Mouse (Mus musculus) neural tube, embryonic 14.5 days (tissue): ENCODE results near the gene Ms4a15. TPM values are rescaled to one million over a fixed set of nuclear protein-coding genes. Genes with fewer than 3 reads are reported as not detected.

ENCODE experiments used
- ATAC-seq: fragments of 200-750 bp; cut with Nextera tagmentation; 2 replicates; pipeline ENCODE4 v1.8.0; 2017; ENCODE audit warnings: low read depth, mild to moderate bottlenecking, moderate TSS enrichment, moderate library complexity
- H3K27ac ChIP-seq: fragments of 300-500 bp; sonication (generic); 2 replicates; pipeline ENCODE4 v1.5.1; 2014; ENCODE audit warnings: low read depth, mild to moderate bottlenecking, control low read depth, low read length, moderate library complexity, mixed read lengths
- H3K27me3 ChIP-seq: fragments of 300-500 bp; sonication (generic); 2 replicates; pipeline ENCODE4 v1.6.1; 2014; ENCODE audit warnings: low read length; ENCODE audit not compliant: control insufficient read depth, insufficient read depth
- H3K36me3 ChIP-seq: fragments of 300-500 bp; sonication (generic); 2 replicates; pipeline ENCODE4 v1.6.1; 2014; ENCODE audit warnings: low read length, mixed read lengths; ENCODE audit not compliant: control insufficient read depth, insufficient read depth
- H3K4me1 ChIP-seq: fragments of 300-500 bp; sonication (generic); 2 replicates; pipeline ENCODE4 v1.6.1; 2014; ENCODE audit warnings: low read length; ENCODE audit not compliant: control insufficient read depth, insufficient read depth
- H3K4me2 ChIP-seq: fragments of 300-500 bp; sonication (generic); 2 replicates; pipeline ENCODE4 v1.6.1; 2014; ENCODE audit warnings: mild to moderate bottlenecking, low read depth, low read length, control low read depth
- H3K4me3 ChIP-seq: fragments of 300-500 bp; sonication (generic); 2 replicates; pipeline ENCODE4 v1.5.1; 2014; ENCODE audit warnings: low read depth, low read length, control low read depth, mixed read lengths
- H3K9ac ChIP-seq: fragments of 300-500 bp; sonication (generic); replicated peaks from 2 replicates; pipeline ENCODE4 v1.6.1; 2014; ENCODE audit warnings: low read depth, mild to moderate bottlenecking, control low read depth, low read length, mixed read lengths
- H3K9me3 ChIP-seq: fragments of 300-500 bp; sonication (generic); 2 replicates; pipeline ENCODE4 v1.6.1; 2016; ENCODE audit warnings: low read length; ENCODE audit not compliant: control insufficient read depth
- WGBS: fragments of 180-500 bp; shearing (Covaris S2); extraction: QIAGEN DNeasy Blood & Tissue Kit; methylation state at CpG from one replicate; pipeline ENCODE4 v1.1.7; 2014; 5-methylcytosine and 5-hydroxymethylcytosine counted together
- polyA plus RNA-seq: library from polyadenylated mRNA; unstranded; fragments of >200 nt; fragmentation: Nextera tagmentation; extraction: Ambion mirVana; gene quantifications from 2 replicates; pipeline ENCODE4 v1.2.1, GENCODE M21; 2014

Gene Ms4a15
- polyA plus RNA-seq, 1 experiment from 2014 or later = not detected

GRCm38 (mm10) chr19:10936077-10936476 is 57.0 kb downstream of the Ms4a15 start:
- H3K9me3 ChIP-seq = no peaks in the 10 kb centered on the region
- WGBS = 88% methylated on average over 5 of the region's 5 CpGs
- H3K9ac ChIP-seq = no peak overlapping the region
- ATAC-seq = no peak
- no peak overlapping the region for H3K27ac ChIP-seq
- H3K4me2 ChIP-seq = no peak overlapping the region
- no peak overlapping the region for H3K4me3 ChIP-seq
- H3K4me1 ChIP-seq = peaks cover 7% of the 10 kb centered on the region
- H3K27me3 ChIP-seq = no peaks in the 10 kb centered on the region
- no peaks in the 10 kb centered on the region for H3K36me3 ChIP-seq

GRCm38 (mm10) chr19:10935029-10935428 is 58.0 kb downstream of the Ms4a15 start:
- Histone ChIP-seq H3K9me3 (no peaks in the 10 kb centered on the region), H3K27ac (no peak overlapping the region), H3K4me3 (no peak overlapping the region), H3K9ac (no peak overlapping the region), H3K4me2 (no peak overlapping the region), H3K36me3 (no peaks in the 10 kb centered on the region), H3K27me3 (no peaks in the 10 kb centered on the region), H3K4me1 (no peaks in the 10 kb centered on the region)
- no peak for ATAC-seq
- 39% methylated on average over 5 of the region's 5 CpGs for WGBS

GRCm38 (mm10) chr19:10930641-10931040 is 62.4 kb downstream of the Ms4a15 start:
- Histone ChIP-seq H3K4me2 (no peak overlapping the region), H3K9me3 (no peaks in the 10 kb centered on the region), H3K9ac (no peak overlapping the region), H3K36me3 (no peaks in the 10 kb centered on the region), H3K4me1 (no peaks in the 10 kb centered on the region), H3K27me3 (no peaks in the 10 kb centered on the region), H3K27ac (no peak overlapping the region), H3K4me3 (no peak overlapping the region)
- no peak for ATAC-seq
- 96% methylated on average over 2 of the region's 2 CpGs for WGBS

Other genes with a start within 250 kb of the Ms4a15 start
- not detected in 2 replicates for gene Cd6, start 163.2 kb downstream of the Ms4a15 start, polyA plus RNA-seq
- 0.36 and 0.52 TPM in 2 replicates for gene Slc15a3, start 153.5 kb downstream of the Ms4a15 start, polyA plus RNA-seq
- 132 and 146 TPM in 2 replicates for gene Tmem132a, start 123.3 kb downstream of the Ms4a15 start, polyA plus RNA-seq
- 36.3 and 39.1 TPM in 2 replicates for gene Tmem109, start 111.2 kb downstream of the Ms4a15 start, polyA plus RNA-seq
- gene Prpf19, start 98.0 kb downstream of the Ms4a15 start, polyA plus RNA-seq = 37.6 and 48.8 TPM in 2 replicates
- not detected in 2 replicates for gene Zp1, start 72.6 kb downstream of the Ms4a15 start, polyA plus RNA-seq
- 0.10 and 0.11 TPM in 2 replicates for gene Ptgdr2, start 56.1 kb downstream of the Ms4a15 start, polyA plus RNA-seq
- gene Ccdc86, start 44.0 kb downstream of the Ms4a15 start, polyA plus RNA-seq = 9.8 and 11.6 TPM in 2 replicates
- gene Ms4a10, start 18.6 kb downstream of the Ms4a15 start, polyA plus RNA-seq = not detected in 2 replicates
- not detected in 2 replicates for gene Ms4a18, start 24.8 kb upstream of the Ms4a15 start, polyA plus RNA-seq
- not detected in 2 replicates for gene Ms4a8a, start 87.9 kb upstream of the Ms4a15 start, polyA plus RNA-seq
- not detected in 2 replicates for gene 1700017D01Rik, start 137.6 kb upstream of the Ms4a15 start, polyA plus RNA-seq
- gene 1700025F22Rik, start 172.1 kb upstream of the Ms4a15 start, polyA plus RNA-seq = not detected in 2 replicates
- not detected in 2 replicates for gene Ms4a13, start 203.5 kb upstream of the Ms4a15 start, polyA plus RNA-seq
- gene Ms4a12, start 239.2 kb upstream of the Ms4a15 start, polyA plus RNA-seq = not detected in 2 replicates